Mouse (Mus musculus): ENCODE data around the gene Ttc21a.
A peak's percentile ranks its signal among the peaks of the same experiment; 100 is the strongest.
"Not testable (repeated sequence)": the region's sequence is repeated elsewhere in the genome, so short reads cannot be mapped to it uniquely, and the experiment has no call there.

Ttc21a gene

GRCm38 (mm10) chr9:120000761-120001160, 63.4 kb downstream of the Ttc21a start:
- no peak for DNase-seq

DNA sequence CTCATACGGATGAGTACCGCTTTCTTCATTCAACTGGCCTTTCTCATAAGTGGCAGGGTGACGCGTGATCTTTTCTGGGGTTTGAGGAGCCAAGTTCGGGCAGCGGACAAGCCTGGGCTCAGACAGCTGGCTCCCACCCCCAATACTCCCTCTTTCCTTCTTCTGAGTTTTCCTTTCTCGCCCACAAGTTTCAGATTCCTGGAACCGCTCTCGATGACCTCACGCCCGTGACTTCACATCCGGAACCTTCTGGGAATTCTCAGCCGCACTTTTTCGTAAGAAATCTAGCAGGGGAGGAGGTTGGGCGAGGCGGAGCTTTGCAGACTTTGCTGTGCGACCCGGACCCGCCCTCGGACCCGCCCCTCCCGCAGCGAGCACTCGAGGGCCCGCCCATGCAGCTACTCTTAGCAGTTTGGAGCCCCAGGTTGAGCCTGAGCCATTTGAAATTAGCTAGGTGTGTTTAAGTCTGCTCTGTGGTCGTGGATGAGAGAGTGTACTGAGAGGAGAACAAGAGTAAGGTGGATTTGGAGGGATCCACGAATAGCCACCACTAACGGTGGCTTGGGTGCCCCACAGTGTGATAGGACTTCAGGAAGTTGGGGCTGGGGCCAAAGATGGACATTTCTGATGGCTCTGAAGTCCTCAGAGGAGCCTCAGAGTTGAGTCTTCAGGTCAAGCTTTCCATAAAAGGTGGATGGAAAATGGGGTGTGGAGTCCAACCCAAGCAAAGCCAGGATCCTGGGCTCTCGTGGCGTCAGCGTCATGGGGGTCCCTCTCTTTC, 64.7 kb downstream of the Ttc21a start:
- no peak for DNase-seq

- no peak for DNase-seq
These were observed 65.5 kb downstream of the Ttc21a start for GRCm38 (mm10) chr9:120002893-120003292.

DNA sequence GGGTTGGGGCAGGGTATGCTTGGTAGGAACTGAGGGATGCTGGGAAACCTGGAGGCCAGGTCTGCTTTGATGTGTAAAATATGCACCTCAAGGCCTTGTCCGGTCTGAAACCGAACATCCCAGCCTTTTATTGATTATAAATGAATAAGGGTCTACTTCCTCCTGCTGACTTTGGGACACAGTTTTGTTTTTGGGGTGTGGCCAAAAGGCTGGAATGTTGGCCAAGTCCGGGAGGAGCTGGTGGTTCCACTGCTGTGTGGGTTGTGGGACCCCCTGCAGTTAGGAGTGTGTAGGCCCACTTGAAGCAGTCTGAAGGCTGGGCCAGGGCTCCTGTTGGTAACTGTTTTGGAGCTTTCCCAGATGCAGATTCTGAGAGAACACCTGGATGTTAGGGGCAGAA, 68.5 kb downstream of the Ttc21a start:
- no peak for DNase-seq

- no peak for DNase-seq
These were observed 70.4 kb downstream of the Ttc21a start for GRCm38 (mm10) chr9:120007833-120008232.

- no peak for DNase-seq
These were observed 71.9 kb downstream of the Ttc21a start for GRCm38 (mm10) chr9:120009226-120009841.

DNA sequence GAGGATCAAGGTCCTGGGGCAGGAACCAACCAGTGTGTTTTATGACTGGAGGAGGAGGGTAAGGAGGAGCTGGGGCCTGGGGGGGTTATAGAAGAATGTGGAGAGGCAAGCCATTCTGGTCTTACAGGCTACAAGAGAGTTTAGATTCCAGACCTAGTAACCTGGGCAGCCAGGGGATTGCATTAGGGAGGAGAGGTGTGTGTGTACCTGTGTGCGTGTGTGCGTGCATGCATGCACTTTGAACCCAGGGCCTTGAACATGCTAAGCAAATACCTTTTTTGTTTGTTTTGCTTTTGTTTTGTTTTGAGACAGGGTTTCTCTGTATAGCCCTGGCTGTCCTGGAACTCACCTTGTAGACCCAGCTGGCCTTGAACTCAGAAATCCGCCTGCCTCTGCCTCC, 72.5 kb downstream of the Ttc21a start:
- DNase-seq, result no peak

DNA sequence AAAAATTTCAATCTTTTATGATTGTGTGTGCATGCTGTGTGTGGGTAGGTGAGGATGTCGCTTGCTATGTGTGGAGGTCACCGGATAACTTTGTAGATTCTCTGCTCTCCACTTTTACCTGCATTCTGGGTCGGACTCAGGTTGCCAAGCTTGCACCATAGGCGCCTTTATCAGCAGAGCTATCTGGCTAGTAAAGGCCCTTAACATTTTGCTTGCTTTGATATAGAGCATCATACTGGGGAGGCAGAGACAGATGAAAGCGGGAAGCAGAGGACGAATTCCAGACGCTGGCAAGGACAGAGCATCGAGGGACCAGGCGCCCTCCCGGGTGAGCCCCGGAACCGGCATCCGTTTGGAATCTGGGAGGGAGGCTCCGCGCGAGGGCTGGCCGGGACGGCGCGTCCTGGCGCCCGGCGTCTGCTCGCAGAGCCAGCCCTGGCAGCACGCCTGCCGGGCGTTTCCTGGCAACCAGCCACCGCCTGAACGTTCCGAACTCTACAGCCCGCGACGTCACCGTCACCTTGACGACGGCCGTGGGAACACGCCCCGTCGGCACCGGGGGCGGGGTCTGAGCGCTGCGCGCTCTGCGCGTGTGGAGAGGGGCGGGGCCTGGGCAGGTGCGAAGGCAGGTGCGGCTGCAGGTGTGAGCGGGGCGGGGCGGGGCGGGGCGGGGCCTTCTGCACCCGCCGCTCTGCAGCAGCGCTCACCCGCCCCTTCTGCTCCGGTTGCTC, 73.5 kb downstream of the Ttc21a start:
- peak; percentile 96 for DNase-seq

GRCm38 (mm10) chr9:120011533-120011932, 74.1 kb downstream of the Ttc21a start:
- DNase-seq, result peak; percentile 89

DNA sequence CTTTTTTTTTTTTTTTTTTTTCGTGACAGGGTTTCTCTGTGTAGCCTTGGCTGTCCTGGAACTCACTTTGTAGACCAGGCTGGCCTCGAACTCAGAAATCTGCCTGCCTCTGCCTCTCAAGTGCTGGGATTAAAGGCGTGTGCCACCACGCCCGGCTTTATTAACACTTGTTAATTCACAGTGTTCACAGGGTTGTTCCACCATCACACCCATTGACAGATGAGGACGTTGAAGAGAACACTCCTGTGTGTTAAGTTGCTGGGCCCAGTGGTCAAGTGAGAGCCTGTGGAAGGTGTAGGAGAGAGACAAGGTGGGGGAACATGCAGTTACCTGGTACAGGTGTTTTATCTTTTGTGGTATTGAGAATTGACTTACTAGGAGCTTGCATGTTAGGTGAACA, 74.8 kb downstream of the Ttc21a start:
- not testable (repeated sequence) for DNase-seq

GRCm38 (mm10) chr9:120012781-120013180, 75.4 kb downstream of the Ttc21a start:
- DNase-seq, result no peak

DNA sequence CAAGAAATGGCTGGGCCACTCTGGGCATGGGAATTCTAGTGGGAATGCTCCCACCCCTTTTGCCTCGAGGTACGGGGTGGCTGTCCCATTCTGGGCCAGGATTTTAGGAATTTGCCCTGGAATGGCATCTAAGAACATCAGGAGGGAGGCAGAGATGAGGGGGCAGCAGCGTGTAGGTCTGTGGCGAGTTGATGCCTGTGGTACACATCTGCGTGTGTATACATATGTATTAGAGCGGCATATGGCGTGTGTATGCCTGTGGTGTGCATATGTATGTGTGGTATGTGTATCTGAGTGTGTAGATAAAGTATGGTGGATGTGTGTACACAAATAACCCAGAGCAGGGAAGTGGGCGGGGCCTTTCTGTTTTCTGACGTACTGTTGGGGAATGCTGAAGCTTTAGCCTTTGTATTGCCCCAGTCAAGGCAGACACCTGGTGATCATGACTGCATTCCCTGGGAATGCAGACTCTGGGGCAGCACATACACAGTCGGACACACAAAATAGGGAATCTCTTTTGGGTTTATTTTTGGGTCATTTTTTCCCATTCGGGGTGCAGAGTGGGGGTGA, 75.9 kb downstream of the Ttc21a start:
- DNase-seq, result no peak

GRCm38 (mm10) chr9:120014828-120015227, 77.4 kb downstream of the Ttc21a start:
- DNase-seq, result no peak

DNA sequence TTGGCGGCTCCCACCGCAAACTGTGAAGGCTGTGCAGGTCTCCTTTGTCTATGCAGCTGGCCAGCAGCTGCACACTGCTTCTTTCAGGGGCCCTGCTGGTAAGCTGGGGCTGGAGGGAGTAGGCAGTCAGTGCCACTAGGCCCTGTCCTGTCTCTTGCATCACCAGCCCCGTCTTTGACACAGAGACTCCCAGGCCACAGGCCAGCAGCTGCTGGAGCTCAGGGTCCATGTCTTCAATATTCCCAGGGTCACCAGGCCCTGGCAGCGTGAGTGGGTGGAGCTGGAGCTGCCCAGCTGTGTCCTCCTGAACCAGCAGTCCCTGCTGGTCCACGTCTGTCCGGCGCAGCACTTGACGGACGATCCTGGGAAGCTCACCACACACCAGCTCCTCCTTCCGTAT, 79.5 kb downstream of the Ttc21a start:
- DNase-seq, result no peak
